Mouse (Mus musculus): ENCODE measurements at regions not wholly inside any gene's neighbourhood (a gene's known extent, or its start where the extent isn't known, plus 50 kb on each side); places are given as distances from the start of the nearest gene placed in this dataset.

GRCm38 (mm10) chr8:84336376-84336775 is 51.9 kb upstream of the Cacna1a start:
- DNase-seq (ENCODE audit: low read depth, low spot score), result no peak

- DNase-seq (ENCODE audit: low read depth, low spot score), result no peak
Observed at GRCm38 (mm10) chr8:84334333-84334732, 53.9 kb upstream of the Cacna1a start.

- DNase-seq (ENCODE audit: low read depth, low spot score), result no peak
Observed at GRCm38 (mm10) chr8:84331562-84331961, 56.7 kb upstream of the Cacna1a start.

- no peak for DNase-seq (ENCODE audit: low read depth, low spot score)
Observed at GRCm38 (mm10) chr8:84329535-84329934, 58.7 kb upstream of the Cacna1a start.

DNA sequence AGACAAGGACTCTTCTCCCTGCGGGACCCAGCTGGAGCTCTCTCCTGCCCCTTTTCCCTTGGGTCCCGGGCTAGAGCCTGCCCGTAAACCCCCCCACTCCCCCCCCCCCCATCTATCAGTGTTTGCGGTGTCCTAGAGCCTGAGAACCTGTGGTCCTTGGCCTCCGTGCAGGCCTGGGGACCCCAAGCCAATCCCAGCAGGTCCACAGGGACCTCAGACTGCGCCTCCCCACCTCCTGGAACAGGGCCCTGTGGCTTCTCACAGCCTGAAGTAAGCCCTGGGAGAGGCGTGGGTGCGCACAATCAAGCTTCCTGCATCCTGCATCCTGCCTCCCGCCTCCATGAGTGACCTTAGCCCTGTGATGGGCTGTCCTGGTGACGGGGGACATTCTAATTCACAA is 52.6 kb upstream of the Ccdc130 start:
- DNase-seq (ENCODE audit: low read depth, low spot score), result no peak

DNA sequence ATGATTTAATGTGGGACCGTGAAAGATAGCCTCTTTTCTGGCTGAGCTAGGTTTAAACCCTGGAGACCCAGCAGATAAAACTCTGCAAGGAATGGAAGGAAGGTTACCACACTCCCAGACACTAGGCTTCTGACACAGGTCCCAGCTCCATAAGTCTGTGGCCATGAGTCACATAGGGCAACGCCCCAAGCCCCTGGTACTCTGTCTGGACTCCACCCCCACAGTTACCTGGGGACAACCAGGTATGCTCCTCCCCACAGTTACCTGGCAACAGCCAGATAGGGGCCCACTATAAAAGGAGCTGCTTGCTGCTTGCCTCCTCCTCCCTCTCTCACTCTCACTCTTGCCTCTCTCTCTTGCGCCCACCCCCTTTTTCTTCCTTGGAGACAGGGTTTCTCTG is 51.7 kb upstream of the Ccdc130 start:
- DNase-seq (ENCODE audit: low read depth, low spot score), result peak; percentile 26
